Mouse (Mus musculus) yolk sac, embryonic 10.5 days (tissue): Measurements from ENCODE around the gene Vmn1r130.
"Not testable (repeated sequence)": the region's sequence is repeated elsewhere in the genome, so short reads cannot be mapped to it uniquely, and the experiment has no call there.

Source experiments
- DNase-seq: peaks from one replicate; pipeline ENCODE4 v3.0.0-alpha.2; 2017; ENCODE audit warnings: low spot score

Gene Vmn1r130

DNA sequence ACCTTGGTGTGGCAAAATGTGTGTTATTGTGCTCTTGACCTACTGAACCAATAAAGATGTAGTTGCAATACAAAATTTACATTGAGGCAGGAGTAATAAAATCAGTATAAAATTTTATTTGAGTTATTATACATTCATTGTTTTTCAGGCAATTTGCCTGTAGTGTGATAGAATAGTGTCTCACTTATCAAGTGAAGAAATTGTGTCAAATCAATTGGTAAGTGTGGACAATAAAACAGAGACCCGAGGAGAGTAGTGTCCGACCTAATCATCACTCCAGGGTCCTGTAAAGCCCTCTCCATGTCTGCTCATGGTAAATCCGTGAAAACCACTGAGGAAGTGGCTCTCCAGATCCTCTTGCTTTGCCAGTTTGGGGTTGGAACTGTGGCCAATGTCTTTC is at the start of gene Vmn1r130:
Gene Vmn1r130 (plus strand): TSS at position 301 of the 400 bp plus-strand sequence.
- DNase-seq = not testable (repeated sequence)

DNA sequence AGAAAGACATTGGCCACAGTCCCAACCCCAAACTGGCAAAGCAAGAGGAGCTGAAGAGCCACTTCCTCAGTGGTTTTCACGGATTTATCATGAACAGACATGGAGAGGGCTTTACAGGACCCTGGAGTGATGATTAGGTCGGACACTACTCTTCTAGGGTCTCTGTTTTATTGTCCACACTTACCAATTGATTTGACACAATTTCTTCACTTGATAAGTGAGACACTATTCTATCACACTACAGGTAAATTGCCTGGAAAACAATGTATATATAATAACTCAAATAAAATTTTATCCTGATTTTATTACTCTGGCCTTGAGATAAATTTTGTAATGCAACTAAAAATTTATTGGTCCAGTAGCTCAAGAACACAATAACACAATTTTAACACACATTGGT is 34.4 kb downstream of the Vmn1r130 start, which contains the start of gene Vmn1r131:
Gene Vmn1r131 (minus strand): TSS at position 101 of the 400 bp plus-strand sequence.
- not testable (repeated sequence) for DNase-seq
